Mouse (Mus musculus) liver, adult 2 months (tissue): ENCODE data around the gene Clint1. TPM values are rescaled to one million over a fixed set of nuclear protein-coding genes. Genes with fewer than 3 reads are reported as not detected.

ENCODE experiments used
- DNase-seq: peaks from one replicate; pipeline ENCODE4 v3.0.0-alpha.2; 2011; ENCODE audit warnings: low read depth, low spot score; ENCODE audit errors: extremely low read depth
- H3K27ac ChIP-seq: fragments of 200-500 bp; replicated peaks from 2 replicates; pipeline ENCODE4 v1.5.1; 2012; ENCODE audit warnings: low read depth, mild to moderate bottlenecking, control low read depth, inconsistent platforms, low read length; ENCODE audit not compliant: insufficient read depth
- H3K27me3 ChIP-seq: fragments of 200-500 bp; 2 replicates; pipeline ENCODE4 v1.6.1; 2012; ENCODE audit warnings: mild to moderate bottlenecking, moderate library complexity, low read length, inconsistent platforms; ENCODE audit not compliant: control insufficient read depth, insufficient read depth
- H3K36me3 ChIP-seq: fragments of 200-500 bp; 2 replicates; pipeline ENCODE4 v1.6.1; 2012; ENCODE audit warnings: low read length, inconsistent platforms; ENCODE audit not compliant: control insufficient read depth, insufficient read depth
- H3K4me1 ChIP-seq: fragments of 200-500 bp; 2 replicates; pipeline ENCODE4 v1.6.1; 2011; ENCODE audit warnings: low read length; ENCODE audit not compliant: control insufficient read depth, insufficient read depth
- H3K4me3 ChIP-seq: fragments of 200-500 bp; 2 replicates; pipeline ENCODE4 v1.5.1; 2011; ENCODE audit warnings: low read depth, mild to moderate bottlenecking, control low read depth, low read length, moderate library complexity; ENCODE audit not compliant: insufficient read depth
- H3K79me2 ChIP-seq: fragments of 200-500 bp; 2 replicates; pipeline ENCODE4 v1.6.1; 2012; ENCODE audit warnings: inconsistent platforms, mild to moderate bottlenecking, low read length, moderate library complexity; ENCODE audit not compliant: control insufficient read depth, insufficient read depth
- H3K9ac ChIP-seq: fragments of 200-500 bp; 2 replicates; pipeline ENCODE4 v1.6.1; 2012; ENCODE audit warnings: low read depth, mild to moderate bottlenecking, control low read depth, inconsistent platforms, low read length
- CTCF ChIP-seq: fragments of 200-500 bp; IDR thresholded peaks from 2 replicates; pipeline ENCODE4 v1.5.1; 2011; ENCODE audit warnings: low read depth, low read length, control low read depth
- POLR2A ChIP-seq: fragments of 200-500 bp; IDR thresholded peaks from 2 replicates; pipeline ENCODE4 v1.6.1; 2011; ENCODE audit warnings: low read length, control low read depth; ENCODE audit not compliant: insufficient read depth; ENCODE audit errors: extremely low read depth
- WGBS: fragments of 180-500 bp; shearing (Covaris S2); methylation state at CpG from one replicate; pipeline ENCODE4 v1.1.7; 2018; 5-methylcytosine and 5-hydroxymethylcytosine counted together
- polyA plus RNA-seq: library from polyadenylated mRNA; depleted of rRNA; stranded (reverse); fragments of >200 nt; gene quantifications from 2 replicates; pipeline ENCODE4 v1.2.3, GENCODE M21; 2012
- total RNA-seq: library from RNA; depleted of rRNA; stranded (reverse); fragments of >200 nt; gene quantifications from 2 replicates; pipeline ENCODE4 v1.2.3, GENCODE M21; 2014

Gene Clint1
- total and polyA plus RNA-seq, 2 experiments = 22.5 to 30.7 TPM

- no peak for DNase-seq
- peaks cover 6% of the 10 kb centered on the region; the same call in 1 of the 2 replicates for H3K79me2 ChIP-seq
- no peak overlapping the region for H3K27ac ChIP-seq
- 90% methylated on average over 4 of the region's 4 CpGs for WGBS
- no peaks in the 10 kb centered on the region for H3K36me3 ChIP-seq
- no peak overlapping the region for H3K4me3 ChIP-seq
- TF ChIP-seq CTCF (no peak), POLR2A (no peak)
- no peaks in the 10 kb centered on the region for H3K27me3 ChIP-seq
- H3K9ac ChIP-seq = no peak overlapping the region
- H3K4me1 ChIP-seq = peaks cover 3% of the 10 kb centered on the region; the same call in 1 of the 2 replicates
Measured at GRCm38 (mm10) chr11:45849203-45849602, 2.6 kb upstream of the Clint1 start.

GRCm38 (mm10) chr11:45849859-45850258 is 2.0 kb upstream of the Clint1 start:
- peaks cover 9% of the 10 kb centered on the region; the same call in 1 of the 2 replicates for H3K79me2 ChIP-seq
- WGBS = 50% methylated on average over 3 of the region's 3 CpGs
- TF ChIP-seq CTCF = no peak
- TF ChIP-seq POLR2A = no peak
- H3K27me3 ChIP-seq = no peaks in the 10 kb centered on the region
- no peak overlapping the region for H3K4me3 ChIP-seq
- DNase-seq = no peak
- no peaks in the 10 kb centered on the region for H3K36me3 ChIP-seq
- H3K4me1 ChIP-seq = peaks cover 5% of the 10 kb centered on the region
- no peak overlapping the region for H3K27ac ChIP-seq
- H3K9ac ChIP-seq = no peak overlapping the region

- WGBS = 54% methylated on average over 3 of the region's 3 CpGs
- peaks cover 12% of the 10 kb centered on the region; the same call in 1 of the 2 replicates for H3K79me2 ChIP-seq
- peaks cover 8% of the 10 kb centered on the region for H3K4me1 ChIP-seq
- H3K27ac ChIP-seq = no peak overlapping the region
- H3K9ac ChIP-seq = no peak overlapping the region
- no peaks in the 10 kb centered on the region for H3K27me3 ChIP-seq
- no peak for DNase-seq
- TF ChIP-seq CTCF (no peak), POLR2A (no peak)
- no peaks in the 10 kb centered on the region for H3K36me3 ChIP-seq
- H3K4me3 ChIP-seq = no peak overlapping the region
Measured at GRCm38 (mm10) chr11:45850317-45850716, 1.5 kb upstream of the Clint1 start.

GRCm38 (mm10) chr11:45852124-45852994 is 508 bp downstream of the Clint1 start:
- no peaks in the 10 kb centered on the region for H3K27me3 ChIP-seq
- peaks cover 21% of the 10 kb centered on the region; the same call in 1 of the 2 replicates for H3K79me2 ChIP-seq
- peak overlapping the region; percentile 71 for H3K27ac ChIP-seq
- H3K4me1 ChIP-seq = peaks cover 18% of the 10 kb centered on the region
- H3K9ac ChIP-seq = peak overlapping the region; percentile 96
- WGBS = 1% methylated on average over 50 of the region's 58 CpGs
- no peak for TF ChIP-seq CTCF
- TF ChIP-seq POLR2A = no peak
- H3K4me3 ChIP-seq = peak overlapping the region; percentile 95
- no peaks in the 10 kb centered on the region for H3K36me3 ChIP-seq
- DNase-seq = peak; percentile 70

- 38% methylated on average over 6 of the region's 6 CpGs for WGBS
- peaks cover 18% of the 10 kb centered on the region for H3K4me1 ChIP-seq
Measured at GRCm38 (mm10) chr11:45852995-45853317, 1.1 kb downstream of the Clint1 start.

GRCm38 (mm10) chr11:45853916-45854315 is 2.1 kb downstream of the Clint1 start:
- Histone ChIP-seq H3K79me2 (peaks cover 25% of the 10 kb centered on the region; the same call in 1 of the 2 replicates), H3K27me3 (no peaks in the 10 kb centered on the region), H3K36me3 (no peaks in the 10 kb centered on the region), H3K9ac (no peak overlapping the region), H3K27ac (no peak overlapping the region; the same call in 1 of the 2 replicates), H3K4me3 (no peak overlapping the region), H3K4me1 (peaks cover 18% of the 10 kb centered on the region)
- DNase-seq = no peak
- 88% methylated on average over 2 of the region's 2 CpGs for WGBS
- TF ChIP-seq CTCF (no peak), POLR2A (no peak)

More at GRCm38 (mm10) chr11:45852995-45853317, 1.1 kb downstream of the Clint1 start:
- Histone ChIP-seq H3K79me2 (peaks cover 21% of the 10 kb centered on the region; the same call in 1 of the 2 replicates), H3K9ac (peak overlapping the region; percentile 49; the same call in 1 of the 2 replicates), H3K36me3 (no peaks in the 10 kb centered on the region), H3K27ac (peak overlapping the region; percentile 23; the same call in 1 of the 2 replicates), H3K27me3 (no peaks in the 10 kb centered on the region), H3K4me3 (peak overlapping the region; percentile 32; the same call in 1 of the 2 replicates)
- TF ChIP-seq POLR2A (no peak), CTCF (no peak)
- DNase-seq = no peak
